Mouse (Mus musculus): ENCODE results near the gene Myh7.

DNA sequence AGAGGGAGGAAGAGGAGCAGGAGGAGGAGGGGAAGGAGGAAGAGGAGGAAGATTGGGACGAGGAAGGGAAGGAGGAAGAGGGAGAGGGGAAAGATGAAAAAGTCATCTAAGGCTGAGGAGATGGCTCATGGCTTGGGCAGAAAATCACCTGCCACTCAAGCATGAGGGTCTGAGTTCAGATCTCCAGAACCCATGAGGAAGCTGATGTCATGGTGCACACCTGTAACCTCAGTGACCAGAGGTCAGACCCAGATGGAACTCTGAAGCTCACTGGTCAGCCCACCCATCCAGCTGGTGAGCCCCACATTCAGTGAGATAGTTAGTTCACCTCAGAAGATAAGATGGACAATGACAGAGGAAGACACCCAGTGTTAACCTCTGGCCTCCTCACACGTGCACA, 49.5 kb downstream of the Myh7 start:
- TF ChIP-seq CTCF (IDR thresholded peaks at IDR 0.05; ENCODE audit: borderline replicate concordance, insufficient read depth, low read depth, low read length) (no peak), POLR2A (IDR thresholded peaks at IDR 0.05; ENCODE audit: borderline replicate concordance, insufficient read depth, low read length) (no peak)

Data from cerebellum, adult 2 months (tissue).